Mouse (Mus musculus) testis, adult 2 months (tissue): ENCODE results near the gene 1110032F04Rik.

Source experiments
- CTCF ChIP-seq: fragments of 200-500 bp; IDR thresholded peaks from 2 replicates; pipeline ENCODE4 v1.5.1; 2012; ENCODE audit warnings: low read depth, mild to moderate bottlenecking, inconsistent platforms, low read length, moderate library complexity; ENCODE audit not compliant: control insufficient read depth, insufficient read depth, insufficient replicate concordance
- POLR2A ChIP-seq: fragments of 200-500 bp; IDR thresholded peaks from 2 replicates; pipeline ENCODE4 v1.6.1; 2012; ENCODE audit warnings: low read depth, mild to moderate bottlenecking, inconsistent platforms, low read length, moderate library complexity; ENCODE audit not compliant: control insufficient read depth

DNA sequence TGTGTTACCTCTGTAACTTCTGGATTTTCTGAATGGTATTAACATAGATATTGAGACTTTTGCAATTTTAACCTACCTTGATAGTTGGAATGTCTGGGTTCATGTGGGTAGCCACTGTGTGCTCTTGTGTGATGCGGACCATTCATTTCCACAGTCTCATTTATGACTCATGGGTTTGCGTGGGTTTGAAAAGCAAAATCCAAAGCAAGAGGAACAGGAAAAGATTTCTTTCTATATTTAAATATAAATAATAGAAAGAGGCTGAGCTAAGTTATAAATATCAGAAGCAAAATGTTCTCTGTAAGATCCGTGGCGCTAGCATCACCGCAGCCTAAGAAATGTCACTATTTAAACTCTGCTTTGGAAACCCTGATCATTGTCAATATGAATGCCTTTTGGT is 41.7 kb upstream of the 1110032F04Rik start:
- no peak for TF ChIP-seq CTCF
- TF ChIP-seq POLR2A, result no peak
